Mouse (Mus musculus): Measurements from ENCODE around the gene Nadk2. TPM values are rescaled to one million over a fixed set of nuclear protein-coding genes. Genes with fewer than 3 reads are reported as not detected.

Gene Nadk2
- total and polyA plus RNA-seq, 3 experiments, result 20.9 to 74.8 (median 61.4) TPM

DNA sequence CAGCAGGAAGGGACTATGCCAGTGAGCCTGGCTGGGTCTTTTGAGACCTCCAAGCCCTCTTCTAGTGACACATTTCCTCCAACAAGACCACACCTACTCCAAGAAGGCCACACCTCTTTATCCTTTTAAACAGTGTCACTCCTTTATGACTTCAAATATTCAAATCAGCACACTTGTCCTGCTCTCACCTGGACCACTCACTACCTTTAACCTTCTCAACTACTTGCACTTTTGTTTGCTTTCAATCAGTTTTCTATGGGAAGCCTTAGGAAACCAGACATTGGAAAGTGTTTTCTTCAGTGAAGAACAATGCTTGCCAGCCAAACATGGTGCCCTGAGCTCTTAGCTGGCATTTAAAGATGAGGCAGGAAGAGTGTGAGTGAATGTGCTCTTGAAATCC is 84.3 kb downstream of the Nadk2 start, which contains the start of gene Skp2:
Gene Skp2, minus strand, starts transcription at position 101 of the 400 bp plus-strand sequence.
- Histone ChIP-seq H3K4me3 (no peak within 1 kb of the TSS), H3K9ac (ENCODE audit: low read depth, low read length) (no peak within 1 kb of the TSS), H3K27me3 (ENCODE audit: control insufficient read depth, insufficient read depth, low read length) (no peaks in the 10 kb centered on the region), H3K4me1 (ENCODE audit: control insufficient read depth, insufficient read depth, low read length) (no peaks in the 10 kb centered on the region), H3K27ac (no peak within 1 kb of the TSS), H3K36me3 (ENCODE audit: control insufficient read depth, insufficient read depth, low read length) (peaks cover 2% of the 10 kb centered on the region; the same call in 1 of the 2 replicates), H3K79me2 (replicated peaks; ENCODE audit: control insufficient read depth, insufficient read depth, low read length) (no peaks in the 10 kb centered on the region)
- TF ChIP-seq CTCF (IDR thresholded peaks at IDR 0.05), result no peak
- no peak for TF ChIP-seq POLR2A (IDR thresholded peaks at IDR 0.05; ENCODE audit: insufficient read depth, low read depth, low read length)
- no peak for TF ChIP-seq EP300 (IDR thresholded peaks at IDR 0.05; ENCODE audit: insufficient read depth, low read depth, low read length)
- intact Hi-C loops (cut with DNase I), result no loop called here
- no peak for DNase-seq

Other genes starting within 250 kb of the Nadk2 start
- gene Ranbp3l, start 103.3 kb upstream of the Nadk2 start, total RNA-seq (2021), result not detected
- gene Ranbp3l, start 103.3 kb upstream of the Nadk2 start, polyA plus RNA-seq (2012; rRNA removed), result 0.04 TPM in 1 of 2 replicates, not detected in the other
- gene Lmbrd2, start 69.3 kb downstream of the Nadk2 start, total RNA-seq (2021), result 10 to 100 TPM; 12.4 to 14.0 TPM
- 5.5 and 12.2 TPM in 2 replicates for gene Lmbrd2, start 69.3 kb downstream of the Nadk2 start, polyA plus RNA-seq (2012; rRNA removed)
- gene Skp2, start 84.2 kb downstream of the Nadk2 start, total RNA-seq (2021), result under 1 TPM; 0.50 to 0.73 TPM
- gene Skp2, start 84.2 kb downstream of the Nadk2 start, polyA plus RNA-seq (2012; rRNA removed), result 0.57 and 0.70 TPM in 2 replicates
- not detected for gene Ugt3a1, start 205.6 kb downstream of the Nadk2 start, total RNA-seq (2021)
- gene Ugt3a1, start 205.6 kb downstream of the Nadk2 start, polyA plus RNA-seq (2012; rRNA removed), result not detected in 2 replicates

All from heart, adult 2 months (tissue).